Mouse (Mus musculus) limb, embryonic 12.5 days (tissue): ENCODE measurements around the gene Fgfr2. TPM values are rescaled to one million over a fixed set of nuclear protein-coding genes. Genes with fewer than 3 reads are reported as not detected.

Experiments
- ATAC-seq: fragments of 200-750 bp; cut with Nextera tagmentation; 2 replicates; pipeline ENCODE4 v1.8.0; 2017; ENCODE audit warnings: low read depth, moderate TSS enrichment; ENCODE audit not compliant: insufficient number of reproducible peaks, insufficient read depth, low FRiP score, low TSS enrichment
- H3K27ac ChIP-seq: fragments of 300-500 bp; sonication (generic); 2 replicates; pipeline ENCODE4 v1.5.1; 2016; ENCODE audit warnings: mild to moderate bottlenecking, moderate library complexity
- H3K27me3 ChIP-seq: fragments of 300-500 bp; sonication (generic); 2 replicates; pipeline ENCODE4 v1.6.1; 2016; ENCODE audit warnings: mild to moderate bottlenecking, moderate library complexity
- H3K36me3 ChIP-seq: fragments of 300-500 bp; sonication (generic); 2 replicates; pipeline ENCODE4 v1.6.1; 2016; ENCODE audit warnings: mild to moderate bottlenecking, moderate library complexity
- H3K4me1 ChIP-seq: fragments of 300-500 bp; sonication (generic); replicated peaks from 2 replicates; pipeline ENCODE4 v1.6.1; 2016
- H3K4me2 ChIP-seq: fragments of 300-500 bp; sonication (generic); 2 replicates; pipeline ENCODE4 v1.6.1; 2016; ENCODE audit warnings: mild to moderate bottlenecking, moderate library complexity
- H3K4me3 ChIP-seq: fragments of 300-500 bp; sonication (generic); replicated peaks from 2 replicates; pipeline ENCODE4 v1.5.1; 2016; ENCODE audit warnings: mild to moderate bottlenecking
- H3K9ac ChIP-seq: fragments of 300-500 bp; sonication (generic); replicated peaks from 2 replicates; pipeline ENCODE4 v1.6.1; 2016; ENCODE audit warnings: mild to moderate bottlenecking, moderate library complexity
- H3K9me3 ChIP-seq: fragments of 300-500 bp; sonication (generic); 2 replicates; pipeline ENCODE4 v1.6.1; 2016; ENCODE audit warnings: mild to moderate bottlenecking, moderate library complexity
- WGBS: fragments of 180-500 bp; shearing (Covaris S2); methylation state at CpG from one replicate; pipeline ENCODE4 v1.1.7; 2016; 5-methylcytosine and 5-hydroxymethylcytosine counted together
- polyA plus RNA-seq: library from polyadenylated mRNA; unstranded; fragments of >200 nt; fragmentation: Nextera tagmentation; extraction: Ambion mirVana; gene quantifications from 2 replicates; pipeline ENCODE4 v1.2.1, GENCODE M21; 2016

Gene Fgfr2
- polyA plus RNA-seq, 1 experiment from 2014 or later: 112 TPM

DNA sequence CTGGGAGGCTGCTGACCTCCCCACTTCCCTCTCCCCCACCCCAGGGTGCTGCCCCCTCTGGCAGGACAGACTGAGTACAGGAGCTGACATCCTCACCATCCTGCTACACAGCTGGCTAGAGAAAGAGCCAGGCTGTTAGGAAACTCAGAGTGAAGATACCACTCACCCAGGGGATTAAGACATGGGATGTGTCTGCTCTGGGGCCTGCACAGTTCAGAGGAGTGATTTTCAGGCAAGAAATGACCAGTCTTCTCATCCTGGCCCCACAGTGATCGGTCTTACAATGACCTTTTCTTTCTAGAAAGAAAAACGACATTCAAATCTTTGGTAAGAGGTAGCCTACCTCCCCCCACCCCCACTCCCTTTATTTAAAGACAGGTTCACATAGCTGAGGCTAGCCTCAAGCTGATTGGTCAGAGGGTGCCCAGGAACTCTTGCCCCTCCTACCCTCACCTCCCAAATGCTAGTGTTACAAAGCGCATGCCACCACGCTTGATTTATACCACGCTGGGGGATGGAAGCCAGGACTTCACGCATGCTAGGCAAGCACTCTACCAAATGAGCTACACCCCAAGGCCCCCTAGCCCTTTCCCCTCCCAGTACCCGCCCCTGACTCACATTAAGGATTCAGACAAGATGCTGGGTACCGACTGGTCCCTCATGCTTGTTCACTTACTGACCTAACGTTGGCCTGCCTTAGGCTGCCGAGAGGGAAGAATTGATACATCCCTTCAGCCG is 2845.0 kb downstream of the Fgfr2 start:
- H3K27ac ChIP-seq: peak overlapping the region; percentile 75
- no peak overlapping the region for H3K4me2 ChIP-seq
- ATAC-seq: no peak; the same call in 1 of the 2 replicates

DNA sequence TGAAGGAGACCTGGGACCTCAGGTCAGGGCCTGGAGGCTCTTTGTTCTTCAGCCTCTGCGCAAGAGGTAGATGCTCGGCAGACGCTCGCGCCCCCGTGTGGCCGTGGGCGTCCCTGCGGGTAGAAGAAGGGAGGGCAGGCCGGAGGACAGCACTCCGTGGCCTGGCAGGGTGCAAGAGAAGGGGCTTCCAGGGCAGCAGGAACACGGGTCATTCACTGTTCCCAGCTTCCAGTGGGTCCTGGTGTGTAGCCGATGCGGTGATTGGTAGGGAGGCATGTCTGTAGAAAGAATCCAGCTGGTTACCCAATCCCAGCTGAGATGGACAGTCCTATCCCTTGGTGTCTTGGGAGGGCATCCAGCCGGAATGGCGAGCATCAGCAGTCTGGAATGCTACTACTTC is 2849.9 kb downstream of the Fgfr2 start:
- Histone ChIP-seq H3K4me1 (peaks cover 24% of the 10 kb centered on the region), H3K27me3 (peaks cover 18% of the 10 kb centered on the region; the same call in 1 of the 2 replicates), H3K9ac (no peak overlapping the region), H3K4me2 (0 out of 2 replicates have a peak overlapping the region, but pooled peaks have one; percentile 8), H3K9me3 (no peaks in the 10 kb centered on the region), H3K27ac (no peak overlapping the region), H3K36me3 (no peaks in the 10 kb centered on the region), H3K4me3 (no peak overlapping the region)
- 17% methylated on average over 16 of the region's 16 CpGs for WGBS
- ATAC-seq: 0 out of 2 replicates have a peak, but pooled peaks have one; percentile 43

More for the DNA sequence above, 2845.0 kb downstream of the Fgfr2 start:
- no peak overlapping the region for H3K9ac ChIP-seq
- H3K4me1 ChIP-seq: peaks cover 30% of the 10 kb centered on the region
- no peaks in the 10 kb centered on the region for H3K36me3 ChIP-seq
- 41% methylated on average over 11 of the region's 11 CpGs for WGBS
- H3K27me3 ChIP-seq: no peaks in the 10 kb centered on the region
- no peak overlapping the region for H3K4me3 ChIP-seq
- no peaks in the 10 kb centered on the region for H3K9me3 ChIP-seq

DNA sequence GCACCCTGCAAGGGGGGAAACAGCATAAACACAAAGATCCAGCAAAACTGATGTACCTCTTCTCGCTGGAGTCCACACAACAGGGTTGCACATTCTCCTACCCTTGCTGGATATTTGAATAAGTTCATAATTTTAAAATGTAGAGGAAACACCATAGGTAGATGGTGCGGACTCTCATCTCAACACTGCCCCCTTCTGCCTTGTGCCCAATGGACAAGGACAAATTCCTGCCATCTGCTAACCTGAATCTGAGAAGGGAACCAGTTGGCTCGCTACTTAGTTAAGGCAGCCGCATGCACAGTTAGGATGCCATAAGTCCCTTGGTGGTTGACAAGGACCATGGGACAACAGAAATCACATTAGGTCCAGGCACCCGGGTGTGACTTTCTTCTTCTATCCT is 2852.3 kb downstream of the Fgfr2 start:
- Histone ChIP-seq H3K4me2 (no peak overlapping the region), H3K27ac (no peak overlapping the region), H3K9ac (no peak overlapping the region), H3K36me3 (no peaks in the 10 kb centered on the region), H3K27me3 (peaks cover 18% of the 10 kb centered on the region; the same call in 1 of the 2 replicates), H3K9me3 (no peaks in the 10 kb centered on the region), H3K4me1 (peaks cover 23% of the 10 kb centered on the region), H3K4me3 (no peak overlapping the region)
- WGBS: 85% methylated on average over 5 of the region's 5 CpGs
- no peak for ATAC-seq

DNA sequence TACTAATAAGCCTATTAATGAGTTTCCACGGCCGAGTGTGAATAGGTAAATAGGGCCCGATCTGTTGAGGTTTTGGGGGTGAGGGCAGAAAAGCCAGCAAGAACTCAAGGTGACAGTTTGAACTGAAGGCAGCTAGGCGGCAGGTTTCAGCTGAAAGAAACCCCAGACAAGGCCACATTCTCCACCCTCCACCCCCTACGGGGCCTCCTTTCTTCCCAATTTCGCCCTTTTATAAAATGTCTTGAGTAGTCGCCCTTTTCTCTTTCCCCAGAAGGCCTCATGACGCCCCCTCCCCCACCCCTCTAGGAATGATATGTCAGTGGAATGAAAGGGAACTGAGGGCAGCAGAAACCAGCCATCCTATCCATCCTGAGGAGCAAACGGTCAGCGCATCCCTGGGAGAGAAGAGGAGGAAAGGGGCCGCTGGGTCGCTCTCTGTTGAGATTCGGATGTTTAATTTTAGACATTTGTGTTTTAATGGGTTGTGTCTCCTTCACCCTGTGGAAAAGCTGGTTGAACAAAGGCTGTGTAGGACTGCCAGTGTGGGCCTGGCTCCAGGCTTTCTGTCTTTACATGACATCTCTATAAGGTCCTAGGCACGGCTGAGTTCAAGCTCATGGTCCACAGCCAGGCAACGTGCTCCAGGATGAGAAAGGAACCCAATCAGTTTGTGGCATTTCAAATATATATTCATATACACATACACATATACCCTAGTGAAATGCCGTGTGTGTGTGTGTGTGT is 2853.9 kb downstream of the Fgfr2 start:
- peaks cover 18% of the 10 kb centered on the region; the same call in 1 of the 2 replicates for H3K27me3 ChIP-seq
- H3K4me2 ChIP-seq: no peak overlapping the region
- H3K9ac ChIP-seq: no peak overlapping the region
- H3K36me3 ChIP-seq: no peaks in the 10 kb centered on the region
- no peak overlapping the region for H3K27ac ChIP-seq
- no peak for ATAC-seq
- 51% methylated on average over 16 of the region's 16 CpGs for WGBS
- H3K4me1 ChIP-seq: peaks cover 26% of the 10 kb centered on the region
- H3K9me3 ChIP-seq: no peaks in the 10 kb centered on the region
- no peak overlapping the region for H3K4me3 ChIP-seq

DNA sequence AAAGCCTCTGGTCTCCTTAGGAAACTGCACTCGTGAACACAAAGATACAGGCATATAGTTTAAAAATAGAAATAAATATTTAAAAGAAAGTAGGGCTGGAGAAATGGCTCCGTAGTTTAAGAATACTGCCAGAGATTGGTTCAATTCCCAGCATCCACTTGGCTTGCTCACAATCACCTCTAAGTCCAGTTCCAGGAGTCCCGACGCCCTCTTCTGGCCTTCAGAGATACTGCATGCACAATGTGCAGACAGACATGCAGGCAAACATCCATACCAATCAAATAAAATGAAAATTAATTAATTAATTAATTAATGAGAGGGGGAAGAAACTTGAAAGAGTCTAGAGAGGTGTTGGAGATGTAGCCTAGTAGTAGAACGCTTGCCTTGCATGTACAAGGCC is 2856.1 kb downstream of the Fgfr2 start:
- H3K4me2 ChIP-seq: no peak overlapping the region; the same call in 1 of the 2 replicates

DNA sequence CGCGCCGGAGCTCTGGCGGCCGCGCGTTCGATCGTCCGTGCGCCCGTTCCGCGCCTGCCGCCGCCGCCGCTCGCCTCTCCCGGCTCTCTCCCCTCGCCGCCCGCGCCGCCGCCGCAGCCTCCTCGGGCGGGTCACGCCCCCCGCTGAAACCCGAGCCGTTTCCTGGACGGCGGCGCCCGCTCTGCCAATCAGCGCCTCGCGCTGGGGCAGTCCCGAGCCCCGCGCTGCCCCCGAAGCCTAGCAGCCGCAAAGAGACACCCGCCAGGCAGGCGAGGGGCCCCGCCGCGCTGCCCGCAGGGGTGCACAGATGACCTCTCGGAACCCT is 2857.0 kb downstream of the Fgfr2 start:
- peaks cover 23% of the 10 kb centered on the region for H3K27me3 ChIP-seq
- peak; percentile 82 for ATAC-seq
- H3K4me2 ChIP-seq: peak overlapping the region; percentile 75

More for the DNA sequence above, 2856.1 kb downstream of the Fgfr2 start:
- no peaks in the 10 kb centered on the region for H3K9me3 ChIP-seq
- no peak overlapping the region for H3K27ac ChIP-seq
- no peak overlapping the region for H3K9ac ChIP-seq
- H3K27me3 ChIP-seq: peaks cover 21% of the 10 kb centered on the region; the same call in 1 of the 2 replicates
- ATAC-seq: no peak
- peaks cover 42% of the 10 kb centered on the region for H3K4me1 ChIP-seq
- no peaks in the 10 kb centered on the region for H3K36me3 ChIP-seq
- WGBS: 43% methylated on average over 5 of the region's 5 CpGs
- no peak overlapping the region for H3K4me3 ChIP-seq

DNA sequence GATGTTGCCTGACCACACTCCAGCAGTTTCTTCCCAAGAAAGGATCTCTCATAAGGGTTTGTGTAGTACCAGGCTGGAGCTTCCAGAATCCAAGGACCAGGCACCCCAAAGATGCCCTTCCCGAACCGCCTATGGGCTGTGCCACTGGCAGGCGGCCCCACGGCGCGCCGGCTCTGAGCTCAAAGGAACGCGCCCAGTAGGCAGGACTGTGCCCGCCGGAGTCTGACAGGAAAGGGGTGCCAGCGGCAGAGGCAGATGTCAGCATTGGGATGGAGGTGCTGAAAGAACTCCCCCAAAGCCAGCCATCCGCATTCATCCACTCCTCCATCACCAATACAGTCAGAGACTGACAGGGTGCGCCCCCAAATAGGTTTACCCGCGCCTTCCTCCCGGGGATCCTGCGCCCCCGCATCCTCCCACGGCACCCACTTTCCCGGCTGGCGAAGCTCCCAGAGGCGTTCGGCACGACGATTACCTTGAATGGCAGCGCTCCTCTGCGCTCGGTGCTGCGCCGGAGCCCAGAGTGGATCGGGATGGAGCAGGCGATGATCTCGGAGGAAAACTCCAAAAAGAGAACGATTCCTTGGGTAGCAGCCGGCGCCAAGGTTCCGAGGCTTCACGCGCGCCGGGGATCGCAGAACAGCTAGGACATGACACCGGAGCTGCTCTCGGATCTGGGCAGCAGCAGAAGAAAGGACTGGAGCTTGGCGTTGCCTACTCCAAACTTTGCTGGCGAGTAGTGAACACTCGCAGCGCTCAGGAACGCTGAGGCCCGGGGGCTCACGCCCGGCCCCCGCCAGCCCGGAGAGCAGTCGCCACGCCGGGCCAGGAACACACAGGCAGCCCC is 2857.6 kb downstream of the Fgfr2 start:
- Histone ChIP-seq H3K4me3 (peak overlapping the region; percentile 85), H3K4me2 (peak overlapping the region; percentile 75), H3K9me3 (no peaks in the 10 kb centered on the region), H3K27me3 (peaks cover 21% of the 10 kb centered on the region), H3K9ac (peak overlapping the region; percentile 95), H3K36me3 (peaks cover 14% of the 10 kb centered on the region), H3K4me1 (peaks cover 57% of the 10 kb centered on the region), H3K27ac (peak overlapping the region; percentile 96)
- under 1% methylated on average over 52 of the region's 58 CpGs for WGBS
- ATAC-seq: peak; percentile 56

More for the DNA sequence above, 2857.0 kb downstream of the Fgfr2 start:
- no peaks in the 10 kb centered on the region for H3K9me3 ChIP-seq
- H3K9ac ChIP-seq: peak overlapping the region; percentile 95
- under 1% methylated on average over 26 of the region's 52 CpGs for WGBS
- peaks cover 52% of the 10 kb centered on the region for H3K4me1 ChIP-seq
- peaks cover 8% of the 10 kb centered on the region for H3K36me3 ChIP-seq
- peak overlapping the region; percentile 96 for H3K27ac ChIP-seq
- peak overlapping the region; percentile 85 for H3K4me3 ChIP-seq

DNA sequence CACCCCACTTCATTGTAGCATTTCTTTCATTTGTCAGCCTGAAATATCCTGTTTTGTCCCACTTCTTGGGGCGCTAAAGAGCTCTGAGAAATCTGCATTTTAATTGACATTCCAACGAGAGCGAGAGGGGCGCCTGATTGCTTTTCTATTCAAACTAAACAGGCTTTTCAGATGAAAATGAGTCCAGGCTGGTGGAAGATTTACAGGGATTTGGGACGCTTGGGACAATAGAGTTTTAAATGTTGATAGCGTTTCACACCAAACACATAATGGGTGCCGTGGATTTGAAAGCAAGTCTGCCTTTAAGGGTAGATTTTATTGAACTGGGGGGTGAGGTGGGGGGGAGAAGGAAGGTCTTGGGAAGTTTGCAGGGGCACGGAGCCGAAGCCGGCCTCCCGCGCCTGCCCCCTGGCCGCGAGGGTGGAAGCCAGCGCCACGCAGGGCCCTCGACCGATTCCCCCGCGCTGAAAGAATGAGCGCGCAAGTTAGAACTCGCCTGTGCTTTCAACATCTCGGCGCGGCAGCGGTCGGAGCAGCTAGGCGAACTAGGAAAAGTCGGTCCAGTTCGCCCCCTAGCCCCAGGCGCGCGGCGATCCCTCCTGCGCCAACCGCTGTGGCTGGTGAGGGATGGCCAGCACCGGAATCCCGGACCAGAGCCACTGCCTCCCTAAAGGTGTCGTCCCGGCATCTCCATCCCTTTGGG is 2858.4 kb downstream of the Fgfr2 start:
- peak overlapping the region; percentile 96 for H3K27ac ChIP-seq
- H3K9ac ChIP-seq: peak overlapping the region; percentile 95
- H3K27me3 ChIP-seq: peaks cover 16% of the 10 kb centered on the region
- H3K4me2 ChIP-seq: peak overlapping the region; percentile 75
- peaks cover 63% of the 10 kb centered on the region for H3K4me1 ChIP-seq
- no peaks in the 10 kb centered on the region for H3K9me3 ChIP-seq
- peaks cover 17% of the 10 kb centered on the region for H3K36me3 ChIP-seq
- under 1% methylated on average over 41 of the region's 41 CpGs for WGBS
- ATAC-seq: no peak
- peak overlapping the region; percentile 85 for H3K4me3 ChIP-seq

DNA sequence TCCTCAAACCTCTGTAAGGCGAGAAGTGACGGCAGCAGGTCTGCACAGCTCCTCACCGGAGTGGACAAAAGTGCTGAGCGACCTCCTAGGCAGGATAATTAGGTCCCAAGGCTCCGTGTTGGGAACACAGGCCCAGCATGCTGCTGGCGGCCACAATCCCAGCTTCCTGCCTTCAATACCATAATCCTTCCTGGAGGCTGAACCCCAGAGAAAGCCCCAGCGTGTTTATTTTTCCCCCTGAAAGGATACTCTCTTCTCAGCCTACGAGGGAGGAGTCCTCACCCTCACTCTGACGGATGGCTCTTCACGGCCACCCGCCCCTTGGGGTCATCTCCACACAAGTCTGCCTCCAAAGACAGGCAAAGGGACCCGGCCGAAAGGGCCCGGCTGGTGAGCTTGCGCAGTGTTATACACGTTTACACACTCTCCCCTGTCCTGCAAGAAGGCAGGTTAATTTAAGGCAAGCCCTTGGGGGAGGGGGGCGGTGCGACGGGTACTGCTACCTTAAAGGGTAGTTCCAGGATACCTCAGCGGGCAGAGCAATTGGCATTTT is 2859.3 kb downstream of the Fgfr2 start:
- H3K9me3 ChIP-seq: no peaks in the 10 kb centered on the region
- peak overlapping the region; percentile 75 for H3K4me2 ChIP-seq
- H3K9ac ChIP-seq: peak overlapping the region; percentile 95
- peak overlapping the region; percentile 85 for H3K4me3 ChIP-seq
- 1% methylated on average over 20 of the region's 20 CpGs for WGBS
- peaks cover 63% of the 10 kb centered on the region for H3K4me1 ChIP-seq
- 0 out of 2 replicates have a peak, but pooled peaks have one; percentile 21 for ATAC-seq
- H3K36me3 ChIP-seq: peaks cover 21% of the 10 kb centered on the region
- peaks cover 16% of the 10 kb centered on the region for H3K27me3 ChIP-seq
- peak overlapping the region; percentile 96 for H3K27ac ChIP-seq

DNA sequence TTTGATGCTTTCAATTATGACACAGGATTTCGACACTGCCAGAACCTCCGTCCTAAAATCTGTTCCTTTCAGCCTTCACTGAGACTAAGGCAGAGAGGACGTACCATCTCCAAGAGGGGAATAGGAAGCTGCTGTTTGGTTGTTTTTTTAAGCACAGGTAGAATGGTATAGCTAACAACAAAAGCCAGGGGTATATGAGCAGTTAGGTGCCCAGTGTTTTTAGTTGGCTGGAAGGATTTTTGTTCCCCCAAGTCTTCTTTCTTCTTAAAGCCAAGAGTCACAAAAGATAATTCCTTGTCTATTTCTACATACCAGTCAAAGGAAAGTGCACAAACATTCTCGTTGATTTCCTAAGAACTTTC is 2859.9 kb downstream of the Fgfr2 start:
- Histone ChIP-seq H3K9ac (peak overlapping the region; percentile 95), H3K36me3 (peaks cover 21% of the 10 kb centered on the region), H3K4me1 (peaks cover 69% of the 10 kb centered on the region), H3K27me3 (peaks cover 16% of the 10 kb centered on the region), H3K4me3 (peak overlapping the region; percentile 85), H3K27ac (peak overlapping the region; percentile 96), H3K9me3 (no peaks in the 10 kb centered on the region), H3K4me2 (peak overlapping the region; percentile 75)
- WGBS: 26% methylated on average over 4 of the region's 4 CpGs
- ATAC-seq: no peak
